10 mouse cellular contexts compared by ENCODE assay signal in the genomic region with DNA sequence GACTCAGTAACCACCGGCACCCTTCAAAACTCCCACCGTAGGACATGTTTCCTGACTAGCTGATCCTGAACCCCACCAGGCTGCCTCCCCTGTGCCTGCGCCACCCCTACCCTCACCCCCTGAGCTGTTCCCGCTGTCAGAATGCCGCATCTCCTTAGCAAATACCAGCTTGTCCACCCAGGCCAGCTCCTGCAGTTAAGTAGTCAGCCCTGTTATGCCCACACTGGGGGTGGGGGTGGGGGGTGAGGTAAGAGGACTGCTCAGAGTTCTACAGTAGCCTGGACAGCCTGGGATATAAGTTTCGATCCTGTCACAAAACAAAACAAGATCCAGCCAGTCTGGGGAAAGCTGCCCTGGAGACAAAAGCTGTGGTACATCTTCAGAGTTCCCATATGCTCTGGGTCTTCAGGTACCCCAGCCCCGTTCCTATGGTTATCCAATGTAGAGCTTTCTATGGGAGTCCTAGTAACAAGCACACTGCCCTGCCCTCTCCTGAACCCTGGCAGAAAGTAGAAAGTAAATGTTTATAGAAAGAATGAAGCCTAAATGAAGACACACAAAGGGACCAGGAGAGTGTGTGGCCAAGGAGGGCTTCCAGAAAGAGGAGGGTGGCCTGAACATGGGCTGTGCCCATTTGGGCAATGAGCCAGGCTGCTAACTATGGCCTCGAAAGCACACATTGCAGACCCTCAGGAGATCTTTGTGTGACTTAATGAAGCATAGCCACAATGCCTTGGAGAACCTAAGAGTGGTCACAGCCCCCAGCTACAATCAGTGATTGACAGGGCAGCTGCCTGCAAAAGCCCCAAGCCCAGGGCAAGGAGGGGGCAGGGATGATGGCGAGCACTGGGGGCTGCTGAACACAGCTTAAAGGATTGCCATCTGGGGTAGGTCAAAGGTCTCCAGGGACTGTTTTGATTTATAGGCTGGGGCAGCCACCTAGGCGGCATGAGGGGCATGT. TPM values are rescaled to one million over a fixed set of nuclear protein-coding genes. Genes with fewer than 3 reads are reported as not detected.
DNase-seq lines count a peak whose midpoint lies in the region; ATAC-seq lines count a peak whose summit lies in the region.
"Had no signal": no experiment of that assay in that cellular context is flagged by ENCODE, and none has a peak within 500 bp of the region (broad histone marks: within the 10 kb centered on the region; RNA-seq: fewer than 3 reads in every experiment).

No protein-coding gene starts in this region.

- no peaks in the 10 kb centered on the region for H3K36me3 ChIP-seq in lung, embryonic 15.5 days
- H3K36me3 ChIP-seq in hindbrain, embryonic 11.5 days (ENCODE audit: control insufficient read depth, insufficient read depth, low read length): no peaks in the 10 kb centered on the region
- peaks cover 29% of the 10 kb centered on the region for H3K36me3 ChIP-seq in midbrain, embryonic 10.5 days
- H3K36me3 ChIP-seq: liver, embryonic 13.5 days had no signal

- peaks cover 41% of the 10 kb centered on the region for H3K4me1 ChIP-seq in lung, embryonic 15.5 days
- H3K4me1 ChIP-seq in hindbrain, embryonic 11.5 days (replicated peaks; ENCODE audit: control insufficient read depth, insufficient read depth, low read length): peaks cover 53% of the 10 kb centered on the region
- peaks cover 99% of the 10 kb centered on the region for H3K4me1 ChIP-seq in midbrain, embryonic 10.5 days

- ATAC-seq in lung, embryonic 15.5 days (ENCODE audit: borderline replicate concordance, extremely low read depth, low FRiP score, low TSS enrichment): peak; percentile 37; the same call in 1 of the 2 replicates
- peak; percentile 93 for ATAC-seq in hindbrain, embryonic 11.5 days (ENCODE audit: low FRiP score)

- 31% methylated on average over 10 of the region's 10 CpGs for WGBS in lung, embryonic 15.5 days
- 12% methylated on average over 10 of the region's 10 CpGs for WGBS in hindbrain, embryonic 11.5 days
- 23% methylated on average over 10 of the region's 10 CpGs for WGBS in midbrain, embryonic 10.5 days

- H3K9ac ChIP-seq in lung, embryonic 15.5 days: no peak overlapping the region
- peak overlapping the region; percentile 35; the same call in 1 of the 2 replicates for H3K9ac ChIP-seq in hindbrain, embryonic 11.5 days (ENCODE audit: low read depth, low read length)
- H3K9ac ChIP-seq: liver, embryonic 13.5 days had no signal

- H3K4me3 ChIP-seq in lung, embryonic 15.5 days: no peak overlapping the region
- H3K4me3 ChIP-seq in hindbrain, embryonic 11.5 days (ENCODE audit: low read depth, low read length): no peak overlapping the region
- H3K4me3 ChIP-seq in midbrain, embryonic 10.5 days: peak overlapping the region; percentile 34
- H3K4me3 ChIP-seq: liver, embryonic 13.5 days had no signal

- DNase-seq in lung, postnatal 4 days: no peak
- DNase-seq in hindbrain, embryonic 11.5 days (ENCODE audit: low spot score): peak; percentile 87
- peak; percentile 91 for DNase-seq in midbrain, embryonic 10.5 days (ENCODE audit: low spot score)
- peak; percentile 72 for DNase-seq in yolk sac, embryonic 10.5 days (ENCODE audit: low spot score)
- no peak for DNase-seq in liver
- no peak for DNase-seq in cerebellum, postnatal 4 days (ENCODE audit: low spot score in 2 of 2)
- no peak for DNase-seq in cerebellum, adult 11-12 months
- DNase-seq: gastrocnemius, postnatal 10 days; liver, embryonic 13.5 days had no signal

- no peaks in the 10 kb centered on the region for H3K27me3 ChIP-seq in lung, embryonic 15.5 days
- H3K27me3 ChIP-seq in hindbrain, embryonic 11.5 days (ENCODE audit: control insufficient read depth, insufficient read depth, low read length): no peaks in the 10 kb centered on the region
- H3K27me3 ChIP-seq in midbrain, embryonic 10.5 days (ENCODE audit: low read depth, poor library complexity, severe bottlenecking): peaks cover 27% of the 10 kb centered on the region
- H3K27me3 ChIP-seq: liver, embryonic 13.5 days had no signal

- H3K9me3 ChIP-seq in lung, embryonic 15.5 days: no peaks in the 10 kb centered on the region
- no peaks in the 10 kb centered on the region for H3K9me3 ChIP-seq in hindbrain, embryonic 11.5 days (ENCODE audit: control insufficient read depth, low read length)
- no peaks in the 10 kb centered on the region for H3K9me3 ChIP-seq in midbrain, embryonic 10.5 days (replicated peaks)
- H3K9me3 ChIP-seq: liver, embryonic 13.5 days had no signal

- peak overlapping the region; percentile 5; the same call in 1 of the 2 replicates for H3K4me2 ChIP-seq in lung, embryonic 15.5 days
- H3K4me2 ChIP-seq in hindbrain, embryonic 11.5 days (replicated peaks; ENCODE audit: low read depth, low read length): peak overlapping the region; percentile 21
- H3K4me2 ChIP-seq: liver, embryonic 13.5 days had no signal

- peak overlapping the region; percentile 52 for H3K27ac ChIP-seq in lung, embryonic 15.5 days
- H3K27ac ChIP-seq in hindbrain, embryonic 11.5 days (ENCODE audit: low read depth, low read length): peak overlapping the region; percentile 94
- H3K27ac ChIP-seq in midbrain, embryonic 10.5 days (replicated peaks): peak overlapping the region; percentile 89
- H3K27ac ChIP-seq: liver, embryonic 13.5 days had no signal

RNA-seq across cellular contexts. Expression of a gene that starts 38.3 kb away (rescaled TPM):
- 14.1 and 14.5 TPM in 2 replicates for polyA plus RNA-seq in lung, embryonic 15.5 days (2015; fragmentation: Nextera tagmentation; extraction: Ambion mirVana)
- polyA plus RNA-seq in hindbrain, embryonic 11.5 days (2014; fragmentation: Nextera tagmentation; extraction: Ambion mirVana): 85.4 and 99.3 TPM in 2 replicates
- 174 and 175 TPM in 2 replicates for polyA plus RNA-seq in midbrain, embryonic 10.5 days (2016; fragmentation: Nextera tagmentation; extraction: Ambion mirVana)

Comparison
In these comparisons a context has a peak if more than half of its experiments do, and no peak if none do; other contexts are left out.
1. DNase-seq: peak in hindbrain, embryonic 11.5 days (single experiment), midbrain, embryonic 10.5 days (single experiment) and yolk sac, embryonic 10.5 days (single experiment); none in lung, postnatal 4 days (0 of 2), liver (single experiment), cerebellum, postnatal 4 days (0 of 2) and cerebellum, adult 11-12 months (single experiment).
2. Peak in every context shown above with its lines, with median percentiles within 50 percentile points of each other: H3K27ac ChIP-seq.